Mouse (Mus musculus) spleen, embryonic (tissue): ENCODE results near the gene Atp8b4.
"Not testable (repeated sequence)": the region's sequence is repeated elsewhere in the genome, so short reads cannot be mapped to it uniquely, and the experiment has no call there.

Experiments used
- CTCF ChIA-PET: fragments of 350-600 bp; sonication (Branson Sonifier 250); formaldehyde crosslinking; loops from one replicate; lab custom pipeline; 2022; lab: Charles Lee

Gene Atp8b4

DNA sequence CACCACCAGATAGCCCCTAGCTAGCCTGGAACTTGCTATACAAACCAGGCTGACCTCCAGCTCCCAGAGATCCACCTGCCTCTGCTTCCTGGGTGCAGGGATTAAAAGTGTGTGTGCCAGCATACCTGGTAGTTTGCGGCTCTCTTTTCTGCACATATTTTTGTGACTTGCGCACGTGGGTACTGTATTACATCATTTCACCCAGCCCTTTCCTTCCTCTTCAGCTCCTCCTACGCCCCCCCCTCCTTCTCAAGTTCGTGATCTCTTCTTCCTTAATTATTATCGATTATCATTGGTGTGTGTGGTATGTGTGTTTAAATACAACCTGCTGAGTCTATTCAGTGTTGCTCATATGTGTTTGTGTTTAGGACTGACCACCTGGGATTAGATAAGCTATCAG lies at the start of gene Atp8b4:
TSS of gene Atp8b4 (minus strand) at position 154 of the 400 bp plus-strand sequence.
- CTCF ChIA-PET = interaction anchor here (0.6 to 0.9 kb wide), 2 partner anchors 71 to 830 kb away, joined by 3 read pairs; no protein-coding TSS in a partner anchor

DNA sequence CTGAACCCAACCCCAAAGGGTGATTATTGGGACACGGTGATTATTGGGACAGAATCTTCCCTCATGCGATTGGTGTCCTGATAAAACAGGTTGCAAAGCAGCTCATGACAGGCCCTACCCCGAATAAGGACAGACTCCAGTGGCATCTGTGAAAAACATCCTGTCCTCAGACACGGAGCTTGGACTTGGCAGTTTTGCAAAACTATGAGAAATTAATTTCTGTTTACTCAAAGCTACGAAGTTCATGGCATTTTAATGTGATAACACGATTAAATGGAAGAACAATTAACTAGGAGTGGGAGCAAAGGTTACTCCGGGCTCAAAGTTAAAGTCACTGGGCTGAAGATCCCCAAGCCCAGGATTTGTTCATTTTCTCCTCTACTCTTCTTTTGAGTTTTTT lies 49.2 kb upstream of the Atp8b4 start:
- CTCF ChIA-PET = no interaction called here

DNA sequence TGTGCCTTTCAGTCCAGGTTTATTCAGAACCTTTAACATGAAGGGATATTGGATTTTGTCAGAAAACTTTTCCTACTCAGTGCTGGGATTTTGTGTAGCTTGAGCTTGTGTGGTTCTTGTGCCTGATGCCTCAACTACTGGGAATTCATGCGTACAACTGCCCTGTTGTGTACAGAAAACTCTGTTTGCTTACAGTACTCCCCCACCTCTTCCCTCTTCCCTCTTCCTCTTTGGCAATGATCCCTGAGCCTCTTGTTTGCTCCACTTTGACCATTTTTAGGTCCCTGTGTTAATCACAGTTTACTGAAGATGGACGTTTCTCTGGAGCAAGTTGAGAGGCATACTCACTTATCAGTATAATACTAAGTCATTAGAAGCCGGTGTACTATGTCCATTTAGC lies 45.9 kb upstream of the Atp8b4 start:
- CTCF ChIA-PET = no interaction called here

DNA sequence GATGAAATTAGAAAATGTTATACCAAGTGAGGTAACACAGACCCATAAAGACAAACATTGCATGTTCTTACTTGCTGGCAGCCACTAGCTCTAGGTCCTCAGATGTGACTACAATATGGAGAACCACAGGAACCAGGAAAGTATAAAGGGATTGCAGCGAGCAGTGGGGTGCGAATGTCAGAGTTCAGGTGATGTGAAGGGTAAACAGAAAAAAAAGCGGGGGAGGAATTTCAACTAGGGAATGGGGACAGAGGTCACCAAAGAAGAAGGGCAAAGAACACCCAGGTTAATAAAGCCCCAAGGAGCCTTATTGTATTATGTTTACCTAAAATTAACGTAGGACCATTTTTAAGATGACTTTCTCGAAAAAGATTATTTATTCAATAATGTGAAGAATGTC lies 44.8 kb upstream of the Atp8b4 start:
- CTCF ChIA-PET = no interaction called here

DNA sequence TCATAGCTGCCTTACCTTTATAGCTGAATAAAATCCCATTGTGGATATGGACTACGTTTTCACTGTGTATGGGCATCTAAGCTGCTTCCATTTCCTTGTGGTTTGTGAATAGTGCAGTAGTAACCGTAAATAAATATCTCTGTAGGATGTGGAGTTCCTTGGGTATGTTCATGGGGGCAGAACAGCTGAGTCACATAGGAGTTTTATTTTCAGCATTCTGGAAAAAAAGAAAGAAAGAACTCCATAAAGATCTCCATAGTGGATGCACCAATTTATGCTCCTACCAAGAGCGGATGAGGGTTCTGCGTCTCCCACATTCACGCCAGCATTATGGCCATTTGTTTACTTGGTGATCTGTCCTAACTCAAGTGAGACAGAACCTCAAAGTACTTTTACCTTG lies 41.7 kb upstream of the Atp8b4 start:
- CTCF ChIA-PET = no interaction called here

DNA sequence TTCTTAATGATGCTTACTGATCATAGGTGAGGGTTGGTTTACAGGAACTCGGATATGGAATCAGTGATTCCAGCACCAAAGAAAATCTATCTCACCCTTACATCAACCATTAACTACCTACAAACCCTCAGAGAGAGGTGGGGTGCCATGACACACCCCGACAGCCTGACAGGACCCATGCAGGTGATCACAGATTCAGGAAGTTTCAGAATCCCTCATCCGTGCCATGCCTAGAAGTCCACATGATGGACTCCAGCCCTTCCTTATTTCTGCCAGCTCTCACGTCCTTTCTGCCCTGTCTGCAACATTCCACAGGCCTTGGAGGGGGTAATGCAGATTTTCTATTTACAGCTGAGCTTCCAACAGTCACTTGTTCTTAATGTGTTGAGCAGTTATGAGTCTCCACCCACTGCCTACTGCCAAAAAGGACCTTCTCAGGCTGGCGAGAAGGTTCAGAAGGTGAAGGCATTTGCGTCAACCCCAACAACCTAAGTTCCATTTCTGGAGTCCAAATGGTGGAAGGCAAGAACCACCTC lies 40.0 kb upstream of the Atp8b4 start:
- CTCF ChIA-PET = no interaction called here

DNA sequence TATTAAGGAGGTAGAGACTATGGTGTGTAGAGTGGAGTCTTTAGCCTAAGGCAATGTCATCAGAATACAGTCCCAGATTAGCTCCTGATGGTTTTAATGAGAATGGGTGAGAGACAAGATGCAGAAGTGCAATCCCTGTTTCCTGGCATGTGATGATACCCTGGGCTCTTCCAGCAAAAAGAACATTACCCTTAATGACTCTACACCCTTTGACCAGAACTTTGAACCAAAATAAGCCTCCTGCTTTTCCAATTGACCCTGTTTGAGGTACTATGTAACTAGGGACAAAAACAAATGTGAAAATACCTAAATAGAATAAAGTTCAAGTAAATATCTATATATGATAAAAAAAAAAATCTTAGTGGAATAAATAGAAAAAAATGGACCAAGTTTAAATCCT lies 37.2 kb upstream of the Atp8b4 start:
- CTCF ChIA-PET = no interaction called here

DNA sequence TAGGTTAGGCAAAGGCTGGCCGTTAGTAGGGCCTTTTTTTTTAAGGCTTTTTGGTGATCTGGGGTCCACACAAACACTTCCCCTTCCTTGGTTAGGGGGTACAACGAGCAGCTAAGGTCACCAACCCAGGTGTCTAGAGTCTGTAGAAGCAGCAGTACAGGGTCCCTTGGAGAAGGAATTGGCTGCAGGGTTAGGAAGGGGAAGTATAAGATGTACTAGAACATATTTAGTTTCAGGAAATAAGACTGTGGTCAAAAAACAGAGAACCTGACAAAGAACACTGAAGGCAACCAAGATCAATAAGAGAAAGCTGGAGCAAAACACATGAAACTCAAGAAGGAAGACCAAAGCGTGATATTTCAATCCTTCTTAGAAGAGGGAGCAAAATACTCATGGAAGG lies 30.1 kb upstream of the Atp8b4 start:
- CTCF ChIA-PET = no interaction called here

DNA sequence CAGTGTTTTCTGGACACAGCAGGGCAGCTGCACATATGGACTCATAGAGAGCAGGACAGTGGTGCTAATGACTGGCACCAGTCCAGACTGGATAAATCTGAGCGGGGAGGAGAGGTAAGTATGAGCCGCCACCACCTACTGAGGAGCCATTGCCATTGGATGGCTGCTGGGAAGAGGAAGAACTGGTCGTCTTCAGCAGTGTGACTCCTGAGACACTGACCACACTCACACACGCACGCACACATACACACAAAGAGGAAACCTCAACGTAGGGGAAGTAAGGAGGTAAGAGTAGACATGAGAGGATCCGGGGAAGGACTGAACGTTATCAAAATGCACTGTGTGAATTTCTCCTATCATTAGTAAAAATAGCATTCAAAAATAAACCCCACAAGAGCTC lies 27.0 kb upstream of the Atp8b4 start:
- CTCF ChIA-PET = no interaction called here

DNA sequence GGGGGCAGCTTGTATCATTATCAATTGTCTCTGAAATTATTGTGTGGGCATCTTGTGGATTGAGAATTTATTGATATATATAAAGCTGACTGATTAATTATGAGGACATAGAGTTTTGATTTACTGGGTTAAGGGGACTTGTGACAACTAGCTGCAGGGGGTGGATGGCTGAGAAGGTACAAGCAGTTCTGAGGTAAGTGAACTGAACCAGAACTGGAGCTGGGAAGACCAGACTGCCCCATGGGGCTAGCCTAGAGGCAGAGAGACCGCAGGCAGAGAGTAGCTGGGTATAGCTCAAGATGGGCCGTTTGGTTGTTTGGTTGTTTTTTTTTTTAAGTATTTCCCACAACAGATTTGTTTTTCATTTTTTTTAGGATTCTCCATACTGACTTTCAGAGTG lies 23.8 kb upstream of the Atp8b4 start:
- CTCF ChIA-PET = no interaction called here

DNA sequence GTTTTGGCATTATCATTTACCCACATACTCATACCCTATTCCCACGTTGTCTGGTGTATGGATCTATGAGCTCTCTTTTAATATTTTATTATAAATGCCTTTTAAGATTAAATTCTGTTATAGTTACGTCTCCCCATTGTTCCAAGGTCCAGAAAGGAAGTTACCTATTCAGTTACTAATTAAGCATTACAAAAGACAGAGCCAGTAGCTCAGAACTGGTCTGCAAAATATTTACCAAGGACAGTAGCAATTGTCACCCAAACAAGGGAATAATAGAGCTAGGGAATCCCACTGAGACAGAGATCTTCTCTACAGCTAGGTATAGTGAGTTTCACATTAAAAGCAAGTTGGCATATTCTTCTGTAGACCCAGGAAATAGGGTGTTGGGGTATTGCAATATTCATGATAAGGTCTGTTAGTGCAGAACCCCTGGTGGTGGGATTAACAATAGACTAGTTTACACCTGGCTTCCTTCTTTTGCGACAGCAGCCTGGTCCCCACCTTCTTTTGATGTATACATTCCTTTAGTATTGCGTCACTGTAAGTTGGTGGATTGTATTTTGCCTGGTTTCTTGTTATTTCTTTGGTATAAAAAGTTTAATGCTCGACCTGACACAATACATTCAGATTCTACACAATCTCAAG lies 22.7 kb upstream of the Atp8b4 start:
- CTCF ChIA-PET = not testable (repeated sequence)

DNA sequence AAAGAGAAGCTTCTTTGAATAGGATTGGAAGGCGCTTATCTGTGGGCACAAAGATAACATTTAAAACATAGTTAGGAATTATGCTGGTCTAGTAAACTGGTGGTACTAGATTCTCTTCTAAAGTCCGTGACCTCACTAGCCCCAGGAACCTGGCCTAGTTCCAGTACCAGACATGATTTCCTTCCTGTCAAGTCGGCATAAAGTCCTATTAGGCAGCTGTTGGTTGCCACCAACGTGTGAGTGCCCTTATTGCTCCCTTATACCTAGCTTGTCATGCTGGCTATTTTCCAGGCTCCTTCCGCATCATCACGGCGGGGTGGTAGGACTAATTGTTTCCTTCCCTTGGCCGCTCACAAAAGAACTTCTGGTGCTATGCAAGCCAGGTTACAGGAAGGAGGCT lies 21.6 kb upstream of the Atp8b4 start:
- CTCF ChIA-PET = no interaction called here

DNA sequence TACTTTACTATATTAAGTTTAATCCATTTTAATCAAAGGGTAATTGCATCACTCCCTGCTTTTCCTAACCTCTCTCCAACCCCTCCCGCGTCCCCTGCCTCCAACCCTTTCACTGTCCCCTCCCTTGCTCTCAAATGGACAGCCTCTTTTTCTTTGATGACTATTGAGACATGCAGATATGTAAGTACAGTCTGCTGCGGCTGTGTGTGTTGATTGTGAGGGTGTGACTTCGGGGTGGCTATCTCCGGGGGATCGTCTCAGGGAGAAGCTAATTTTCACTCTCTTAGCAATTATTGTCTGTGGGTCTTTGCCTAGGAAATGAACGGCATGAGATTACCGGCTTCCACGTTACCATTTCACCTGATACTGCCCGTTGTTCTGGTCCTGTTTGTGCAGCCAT lies 21.0 kb upstream of the Atp8b4 start:
- CTCF ChIA-PET = no interaction called here

DNA sequence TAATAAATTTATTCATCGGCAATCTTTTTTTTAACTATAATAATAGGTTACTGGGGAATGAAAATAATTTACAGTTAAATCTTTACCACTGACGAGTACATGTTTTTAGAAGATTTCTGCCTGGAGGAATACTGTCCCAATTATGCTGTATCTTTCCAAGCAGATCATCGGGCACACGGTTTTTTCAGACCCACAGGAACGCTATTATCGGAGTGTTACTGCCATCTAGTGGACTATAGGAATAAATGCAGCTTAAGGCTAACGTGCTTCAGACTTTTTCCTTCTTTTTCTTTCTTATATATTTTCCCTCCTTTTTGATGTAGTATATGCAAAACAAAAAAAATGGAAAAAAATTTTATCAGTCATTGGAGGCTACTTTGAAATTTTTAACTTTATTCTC lies 20.4 kb upstream of the Atp8b4 start:
- CTCF ChIA-PET = no interaction called here

DNA sequence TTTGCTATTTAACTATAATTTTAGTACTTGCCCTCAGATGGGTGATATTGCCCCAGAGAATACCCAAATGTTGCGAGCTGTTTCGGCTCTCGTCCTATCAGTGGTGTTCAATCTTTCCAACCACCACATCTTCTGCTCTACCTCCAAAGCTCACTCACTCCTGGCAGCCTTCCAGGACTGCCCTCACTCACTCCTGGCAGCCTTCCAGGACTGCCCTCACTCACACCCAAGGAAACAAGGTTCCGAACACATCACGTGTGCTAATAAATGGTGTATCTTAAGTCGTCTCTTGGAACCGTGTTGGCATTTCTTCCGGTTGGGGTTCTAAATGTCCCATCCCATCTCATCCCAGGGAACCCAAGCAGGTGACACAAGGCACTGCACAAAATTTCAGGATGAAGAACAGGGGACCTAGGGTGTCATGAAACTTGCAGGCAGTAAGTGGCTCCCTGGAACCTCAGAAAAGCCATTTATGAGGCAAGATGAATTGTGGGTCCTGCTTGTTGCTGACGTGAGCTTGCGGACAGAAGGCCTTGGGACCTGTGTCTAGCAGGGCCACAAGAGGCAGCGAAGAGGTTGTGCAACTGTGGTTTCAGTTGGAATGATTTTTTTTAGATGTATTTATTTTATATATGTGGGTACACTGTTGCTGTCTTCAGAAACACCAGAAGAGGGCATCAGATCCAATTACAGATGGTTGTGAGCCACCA lies 19.6 kb upstream of the Atp8b4 start:
- CTCF ChIA-PET = no interaction called here

DNA sequence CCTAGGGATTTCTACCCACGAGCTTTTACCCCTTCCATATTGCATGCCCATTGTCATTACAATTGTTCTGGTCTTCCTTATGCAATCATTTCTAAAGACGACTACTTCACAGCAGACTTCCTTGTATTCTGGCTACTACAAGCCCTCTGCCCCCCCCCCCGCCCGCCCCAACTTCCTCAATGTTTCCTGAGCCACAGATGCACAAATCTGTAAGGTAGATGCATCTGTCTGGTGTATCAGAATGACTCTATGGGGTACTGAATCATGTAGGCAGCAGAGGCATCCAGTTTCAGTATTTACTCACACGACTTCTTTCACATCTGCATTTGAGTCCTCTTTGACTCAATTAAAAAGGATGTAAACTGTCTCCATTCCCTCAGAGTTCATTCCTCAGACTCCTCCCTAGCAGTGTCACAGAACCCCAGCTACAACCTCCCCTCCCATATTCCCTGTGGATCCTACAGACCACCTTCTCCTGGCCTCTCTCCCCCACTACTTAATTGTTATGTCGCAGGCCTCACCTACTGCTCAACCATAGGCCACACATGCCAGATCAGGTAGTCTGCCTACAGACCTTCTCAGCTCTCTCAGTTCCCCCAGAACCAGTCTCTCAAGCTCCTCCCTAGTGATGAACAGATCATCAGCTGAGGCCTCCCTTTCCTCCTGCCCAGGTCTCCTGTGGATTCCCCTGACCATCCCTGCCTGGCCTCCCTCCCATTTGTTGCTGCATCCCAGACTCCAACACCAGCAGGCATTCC lies 14.8 kb upstream of the Atp8b4 start:
- CTCF ChIA-PET = interaction anchor here (0.6 to 0.7 kb wide), 2 partner anchors 18 to 183 kb away, joined by 3 read pairs; no protein-coding TSS in a partner anchor

DNA sequence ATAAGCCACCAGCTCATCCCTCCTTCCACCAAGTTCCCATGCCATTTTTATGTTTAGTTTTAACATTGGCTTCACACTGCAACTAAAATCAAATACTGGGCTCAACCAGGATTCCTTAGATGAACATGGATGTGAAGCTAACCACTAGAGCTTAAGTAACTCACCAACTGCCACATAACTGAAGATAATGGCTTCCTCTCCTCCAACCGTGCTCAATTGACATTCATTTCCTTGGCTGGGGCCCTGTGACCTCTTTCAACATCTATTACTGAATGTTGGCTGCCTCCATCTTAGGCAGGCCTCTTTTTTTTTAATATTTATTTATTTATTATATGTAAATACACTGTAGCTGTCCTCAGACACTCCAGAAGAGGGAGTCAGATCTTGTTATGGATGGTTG lies 7.8 kb upstream of the Atp8b4 start:
- CTCF ChIA-PET = no interaction called here

DNA sequence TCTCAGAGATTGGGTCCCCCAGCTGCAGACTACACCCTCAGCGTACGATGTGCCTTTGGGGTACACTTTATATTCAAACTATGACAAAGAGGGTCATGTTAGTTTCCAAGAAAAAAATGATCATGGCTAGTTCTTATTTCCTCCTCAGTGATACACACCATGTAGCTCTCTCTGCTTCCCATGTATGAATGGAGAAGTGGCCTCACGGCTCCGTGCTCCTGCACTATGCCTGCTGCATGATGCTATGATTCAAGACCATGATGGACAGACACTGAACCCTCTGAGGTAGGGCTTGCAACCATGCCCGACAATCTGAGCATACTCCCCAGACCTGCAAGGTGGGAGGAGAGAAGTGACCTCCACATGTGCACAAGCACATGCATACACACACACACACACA lies 7.0 kb upstream of the Atp8b4 start:
- CTCF ChIA-PET = no interaction called here

DNA sequence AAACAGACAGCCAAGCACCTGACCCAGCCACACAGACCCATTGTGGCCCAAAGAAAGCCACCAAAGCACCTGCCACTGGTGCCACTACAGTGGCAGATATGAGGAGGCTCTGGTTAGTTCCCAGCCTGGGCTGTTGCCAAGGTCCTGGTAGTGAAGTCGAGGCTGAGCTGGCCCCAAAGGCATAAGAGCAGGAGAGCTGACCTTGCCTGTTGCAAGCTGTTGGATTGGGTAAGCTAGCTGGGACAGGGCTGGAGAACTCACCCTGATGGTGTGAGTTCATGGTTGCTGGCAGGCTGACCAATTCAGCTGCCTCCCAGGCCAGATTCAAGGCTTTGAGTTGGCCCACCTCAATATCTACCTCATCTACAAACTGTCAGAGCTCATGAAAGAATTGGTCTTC lies 4.7 kb upstream of the Atp8b4 start:
- CTCF ChIA-PET = no interaction called here

DNA sequence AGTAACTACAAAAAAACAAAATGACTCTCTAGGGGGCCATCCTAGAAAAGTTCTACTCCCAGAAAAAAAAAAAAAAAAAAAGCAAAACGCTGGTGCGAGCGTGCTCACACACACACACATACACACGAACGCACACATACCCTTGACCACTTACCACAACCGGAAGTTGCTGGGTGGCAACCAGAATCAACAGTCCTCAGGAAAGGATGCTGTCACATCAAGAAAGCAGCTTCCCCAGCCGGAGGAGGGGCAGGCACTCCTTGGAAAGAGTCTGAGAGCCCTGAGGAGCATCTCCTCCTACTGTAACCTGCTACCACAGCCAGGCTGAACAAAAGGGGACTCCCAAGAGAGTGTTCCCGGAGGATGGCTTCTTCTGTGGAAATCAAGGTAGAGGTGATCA lies 744 bp downstream of the Atp8b4 start:
- CTCF ChIA-PET = interaction anchor here (0.7 to 0.9 kb wide), 3 partner anchors 12 to 593 kb away, joined by 3 to 9 read pairs (median 7); no protein-coding TSS in a partner anchor

DNA sequence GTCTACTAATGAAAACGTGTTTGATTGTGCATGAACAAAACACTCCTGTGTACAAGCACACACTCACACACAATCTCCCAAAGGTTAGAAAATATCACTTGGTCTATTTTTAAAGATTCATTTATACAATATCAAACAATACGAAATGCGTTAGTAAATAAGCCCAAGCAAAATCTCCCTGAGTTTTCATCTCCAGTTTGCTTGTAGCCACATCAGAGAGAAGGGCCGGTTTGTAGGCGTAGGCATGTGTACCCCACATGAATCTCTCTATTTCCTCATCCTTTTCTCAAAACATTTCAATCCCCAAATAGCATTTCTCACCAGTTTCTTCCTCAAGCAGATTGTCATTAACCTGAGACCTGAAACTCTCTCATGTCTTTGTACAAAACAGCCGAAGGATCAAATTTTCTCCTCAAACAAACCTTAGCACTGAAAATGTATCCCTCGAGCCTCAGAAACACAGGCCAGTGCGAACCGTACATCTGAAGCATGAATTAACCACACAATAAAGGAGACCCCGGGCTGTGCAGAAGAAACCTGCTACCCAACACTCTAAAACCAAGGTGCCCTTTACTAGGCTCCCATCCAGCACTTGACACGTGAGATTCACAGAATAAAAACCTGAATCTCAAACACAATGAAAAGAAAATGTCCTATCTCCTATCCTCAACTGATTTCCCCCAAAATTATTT lies 1.6 kb downstream of the Atp8b4 start:
- CTCF ChIA-PET = interaction anchor here (0.7 kb wide), 1 partner anchor 592 kb away, joined by 7 read pairs; no protein-coding TSS in a partner anchor

DNA sequence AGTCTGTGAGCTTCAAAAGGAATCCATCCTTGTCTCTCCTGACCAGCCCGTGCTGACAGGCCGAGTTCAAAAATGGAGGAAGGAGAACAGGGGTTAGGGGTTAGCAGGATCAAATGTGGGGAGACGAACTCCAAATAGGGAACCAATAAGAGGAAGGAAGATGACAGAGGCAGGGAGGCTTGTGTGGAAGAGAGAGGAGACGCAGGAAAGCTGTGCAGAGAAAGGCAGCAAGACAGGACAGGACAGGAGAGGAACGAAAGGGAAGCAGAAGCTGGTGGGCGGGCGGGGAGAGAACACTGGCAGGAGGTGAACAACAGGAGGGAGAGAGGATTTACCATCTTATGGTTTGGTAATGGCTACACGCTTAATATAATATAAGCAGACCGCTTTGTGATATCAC lies 3.6 kb downstream of the Atp8b4 start:
- CTCF ChIA-PET = interaction anchor here (0.6 kb wide), 1 partner anchor 18 kb away, joined by 3 read pairs; no protein-coding TSS in a partner anchor
